ENCODE assay signal across 10 mouse cellular contexts in the genomic region with DNA sequence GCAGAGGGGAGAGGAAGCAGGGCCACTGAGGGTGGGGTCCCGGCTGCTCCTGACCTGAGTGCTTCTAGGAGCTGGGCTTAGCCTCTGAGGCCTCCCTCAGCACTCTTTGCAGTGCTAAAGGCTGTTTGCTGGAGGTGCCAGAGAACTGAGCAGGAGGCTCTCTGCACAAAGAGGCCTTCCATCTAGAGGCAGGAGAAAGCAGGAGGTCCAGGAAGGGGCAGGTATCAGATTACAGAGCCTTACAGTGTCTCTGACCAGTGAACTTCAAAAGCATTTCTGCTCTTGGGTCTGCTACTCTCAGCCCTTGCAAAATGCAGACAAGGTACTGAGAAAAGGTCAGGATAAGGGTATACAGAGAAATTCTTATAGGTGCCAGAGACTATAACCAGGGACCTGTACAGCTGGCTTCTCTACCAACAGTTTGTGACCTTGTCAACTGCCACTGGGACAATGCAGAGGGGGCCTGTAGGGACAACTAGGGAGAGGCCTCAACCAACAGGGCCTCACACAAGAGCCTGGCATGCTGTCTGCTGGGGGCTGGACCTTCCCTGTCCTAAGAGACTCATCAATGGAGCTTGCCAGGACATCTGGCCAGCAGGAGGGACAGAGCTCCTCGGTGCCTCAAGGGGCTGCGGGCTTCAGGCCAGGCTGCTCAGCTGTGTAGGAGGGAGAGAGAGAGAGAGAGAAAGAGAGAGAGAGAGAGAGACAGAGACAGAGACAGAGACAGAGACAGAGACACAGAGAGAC.
DNase-seq lines count a peak whose midpoint lies in the region; ATAC-seq and TF ChIP-seq lines count a peak whose summit lies in the region.
"Had no signal": no experiment of that assay in that cellular context is flagged by ENCODE, and none has a peak within 500 bp of the region (broad histone marks: within the 10 kb centered on the region; RNA-seq: fewer than 3 reads in every experiment).

No protein-coding gene starts in this region.

- WGBS in heart, postnatal 0 days: 6% methylated on average over 3 of the region's 3 CpGs
- WGBS in neural tube, embryonic 11.5 days: 36% methylated on average over 3 of the region's 3 CpGs
- WGBS in midbrain, postnatal 0 days: 60% methylated on average over 3 of the region's 3 CpGs
- 51% methylated on average over 3 of the region's 3 CpGs for WGBS in hindbrain, embryonic 14.5 days
- WGBS in midbrain, embryonic 16.5 days: 62% methylated on average over 3 of the region's 3 CpGs

- peak; percentile 38 for DNase-seq in kidney, postnatal 10 days
- DNase-seq in kidney, adult 11 months: no peak
- peak; percentile 59 for DNase-seq in forelimb bud, embryonic 11.5 days (ENCODE audit: low read depth, low spot score)
- peak; percentile 7 for DNase-seq in heart, postnatal 0 days (ENCODE audit: low spot score)
- peak; percentile 13 for DNase-seq in neural tube, embryonic 11.5 days (ENCODE audit: low spot score)
- no peak for DNase-seq in midbrain, postnatal 0 days (ENCODE audit: low spot score)
- DNase-seq in hindbrain, embryonic 14.5 days (ENCODE audit: low spot score): no peak
- DNase-seq: kidney, postnatal 14 days had no signal

- no peak overlapping the region for H3K4me2 ChIP-seq in heart, postnatal 0 days (ENCODE audit: low read depth, low read length)
- no peak overlapping the region for H3K4me2 ChIP-seq in neural tube, embryonic 11.5 days (ENCODE audit: low read depth)
- H3K4me2 ChIP-seq in midbrain, postnatal 0 days (ENCODE audit: low read depth, low read length, poor library complexity, severe bottlenecking): no peak overlapping the region
- H3K4me2 ChIP-seq in hindbrain, embryonic 14.5 days (replicated peaks): no peak overlapping the region
- no peak overlapping the region for H3K4me2 ChIP-seq in midbrain, embryonic 16.5 days (ENCODE audit: low read length)

- no peaks in the 10 kb centered on the region for H3K4me1 ChIP-seq in heart, postnatal 0 days (ENCODE audit: control insufficient read depth, insufficient read depth)
- no peaks in the 10 kb centered on the region for H3K4me1 ChIP-seq in neural tube, embryonic 11.5 days (ENCODE audit: control insufficient read depth, insufficient read depth, low read length)
- no peaks in the 10 kb centered on the region for H3K4me1 ChIP-seq in midbrain, postnatal 0 days (ENCODE audit: insufficient read depth, low read length)
- H3K4me1 ChIP-seq in hindbrain, embryonic 14.5 days (replicated peaks; ENCODE audit: control insufficient read depth, insufficient read depth, low read length): no peaks in the 10 kb centered on the region
- no peaks in the 10 kb centered on the region for H3K4me1 ChIP-seq in midbrain, embryonic 16.5 days (ENCODE audit: control insufficient read depth, insufficient read depth, low read length)

- ATAC-seq in heart, postnatal 0 days (ENCODE audit: insufficient read depth, low read depth): peak; percentile 71
- no peak for ATAC-seq in neural tube, embryonic 11.5 days (ENCODE audit: insufficient read depth, low FRiP score, low TSS enrichment)
- ATAC-seq in midbrain, postnatal 0 days (ENCODE audit: low FRiP score): no peak
- ATAC-seq in hindbrain, embryonic 14.5 days (ENCODE audit: low FRiP score): no peak
- no peak for ATAC-seq in midbrain, embryonic 16.5 days

- no peaks in the 10 kb centered on the region for H3K9me3 ChIP-seq in heart, postnatal 0 days (replicated peaks; ENCODE audit: control insufficient read depth, low read length)
- H3K9me3 ChIP-seq in neural tube, embryonic 11.5 days (ENCODE audit: control insufficient read depth, low read length): no peaks in the 10 kb centered on the region
- no peaks in the 10 kb centered on the region for H3K9me3 ChIP-seq in midbrain, postnatal 0 days (ENCODE audit: low read length)
- no peaks in the 10 kb centered on the region for H3K9me3 ChIP-seq in hindbrain, embryonic 14.5 days (ENCODE audit: control insufficient read depth, low read length)
- H3K9me3 ChIP-seq in midbrain, embryonic 16.5 days (replicated peaks; ENCODE audit: control insufficient read depth, low read length, poor library complexity, severe bottlenecking): no peaks in the 10 kb centered on the region

- H3K27me3 ChIP-seq in heart, postnatal 0 days (ENCODE audit: control insufficient read depth, insufficient read depth, low read length): no peaks in the 10 kb centered on the region
- H3K27me3 ChIP-seq in neural tube, embryonic 11.5 days (ENCODE audit: control insufficient read depth, insufficient read depth, low read length): no peaks in the 10 kb centered on the region
- H3K27me3 ChIP-seq in midbrain, postnatal 0 days (ENCODE audit: insufficient read depth, low read length): no peaks in the 10 kb centered on the region
- no peaks in the 10 kb centered on the region for H3K27me3 ChIP-seq in hindbrain, embryonic 14.5 days (ENCODE audit: control insufficient read depth, insufficient read depth, low read length)
- no peaks in the 10 kb centered on the region for H3K27me3 ChIP-seq in midbrain, embryonic 16.5 days (ENCODE audit: control insufficient read depth, insufficient read depth, low read depth, low read length)
- H3K27me3 ChIP-seq: CH12.LX had no signal

- no peak overlapping the region for H3K4me3 ChIP-seq in heart, postnatal 0 days (ENCODE audit: low read depth, low read length)
- H3K4me3 ChIP-seq in neural tube, embryonic 11.5 days (ENCODE audit: low read depth, low read length): no peak overlapping the region
- H3K4me3 ChIP-seq in midbrain, postnatal 0 days (ENCODE audit: low read depth, low read length): no peak overlapping the region
- no peak overlapping the region for H3K4me3 ChIP-seq in hindbrain, embryonic 14.5 days (replicated peaks; ENCODE audit: low read length)
- H3K4me3 ChIP-seq in midbrain, embryonic 16.5 days (ENCODE audit: low read depth, low read length): no peak overlapping the region

- no peaks in the 10 kb centered on the region for H3K36me3 ChIP-seq in heart, postnatal 0 days (replicated peaks; ENCODE audit: control insufficient read depth, insufficient read depth, low read length)
- no peaks in the 10 kb centered on the region for H3K36me3 ChIP-seq in neural tube, embryonic 11.5 days (ENCODE audit: control insufficient read depth, insufficient read depth, low read length)
- H3K36me3 ChIP-seq in midbrain, postnatal 0 days (ENCODE audit: insufficient read depth, low read length): no peaks in the 10 kb centered on the region
- no peaks in the 10 kb centered on the region for H3K36me3 ChIP-seq in hindbrain, embryonic 14.5 days (replicated peaks; ENCODE audit: control insufficient read depth, insufficient read depth)
- H3K36me3 ChIP-seq in midbrain, embryonic 16.5 days (ENCODE audit: control insufficient read depth, insufficient read depth, low read length): no peaks in the 10 kb centered on the region

- TF ChIP-seq CTCF in heart, postnatal 0 days (IDR thresholded peaks at IDR 0.05; ENCODE audit: low read depth): no peak
- no peak for TF ChIP-seq CTCF in midbrain, postnatal 0 days (IDR thresholded peaks at IDR 0.05)

- H3K27ac ChIP-seq in heart, postnatal 0 days (ENCODE audit: low read depth): no peak overlapping the region
- no peak overlapping the region for H3K27ac ChIP-seq in neural tube, embryonic 11.5 days (ENCODE audit: low read depth, low read length)
- no peak overlapping the region for H3K27ac ChIP-seq in midbrain, postnatal 0 days (ENCODE audit: low read depth, low read length)
- H3K27ac ChIP-seq in hindbrain, embryonic 14.5 days: no peak overlapping the region
- H3K27ac ChIP-seq in midbrain, embryonic 16.5 days (ENCODE audit: low read length): no peak overlapping the region

- no peak overlapping the region for H3K9ac ChIP-seq in heart, postnatal 0 days (replicated peaks; ENCODE audit: low read depth, low read length)
- H3K9ac ChIP-seq in neural tube, embryonic 11.5 days (ENCODE audit: low read length): no peak overlapping the region
- no peak overlapping the region for H3K9ac ChIP-seq in midbrain, postnatal 0 days (replicated peaks; ENCODE audit: low read length, poor library complexity, severe bottlenecking)
- H3K9ac ChIP-seq in hindbrain, embryonic 14.5 days: no peak overlapping the region
- H3K9ac ChIP-seq in midbrain, embryonic 16.5 days (ENCODE audit: low read depth, low read length): no peak overlapping the region

- no peak for TF ChIP-seq EP300 in heart, postnatal 0 days (IDR thresholded peaks at IDR 0.05; ENCODE audit: low read depth)

Comparison
In these comparisons a context has a peak if more than half of its experiments do, and no peak if none do; other contexts are left out.
1. DNase-seq: peak in kidney, postnatal 10 days (single experiment), forelimb bud, embryonic 11.5 days (single experiment), heart, postnatal 0 days (single experiment) and neural tube, embryonic 11.5 days (single experiment); none in kidney, adult 11 months (single experiment), midbrain, postnatal 0 days (single experiment) and hindbrain, embryonic 14.5 days (single experiment).